Mouse (Mus musculus) megakaryocyte, embryonic 14.5 days (primary cell): Measurements from ENCODE around the gene Snap91.

ENCODE experiments used
- FLI1 ChIP-seq: IDR thresholded peaks from 2 replicates; pipeline ENCODE4 v1.6.1; 2012; ENCODE audit warnings: low read length, inconsistent platforms, mixed read lengths
- GATA1 ChIP-seq: IDR thresholded peaks from 3 replicates; pipeline ENCODE4 v1.6.1; 2012; ENCODE audit warnings: mixed read lengths, low read length, inconsistent platforms, borderline replicate concordance

DNA sequence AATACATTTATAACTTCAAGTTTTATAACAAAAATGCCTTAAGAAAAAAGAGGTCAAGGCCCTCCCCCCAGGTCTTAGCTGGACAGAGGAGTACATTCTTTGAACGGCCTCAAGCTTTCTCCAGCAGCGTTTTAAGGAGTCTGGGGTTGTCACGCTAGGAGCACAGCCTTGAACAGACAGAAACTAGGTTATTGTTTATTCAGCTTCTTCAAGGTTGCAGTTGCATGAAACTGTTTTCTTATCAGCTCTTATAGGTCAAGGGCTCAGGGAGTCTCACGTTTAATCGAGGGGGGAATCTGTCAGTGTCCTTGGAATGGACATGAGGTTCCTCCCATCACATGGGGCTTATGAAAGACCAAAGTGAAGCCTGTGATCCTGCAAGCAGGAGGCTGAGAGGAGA is 163.3 kb downstream of the Snap91 start:
- TF ChIP-seq FLI1 (no peak), GATA1 (no peak)
